Mouse (Mus musculus): Measurements from ENCODE around the gene Chst3. TPM values are rescaled to one million over a fixed set of nuclear protein-coding genes. Genes with fewer than 3 reads are reported as not detected.

Chst3 gene
- total RNA-seq, 2 experiments from 2014 or later = 1.6 to 1.8 TPM

- intact Hi-C loops (cut with DNase I) = no loop called here
- DNase-seq (ENCODE audit: extremely low spot score in 1 of 2, low spot score in 2 of 2) = no peak
Measured at GRCm38 (mm10) chr10:60134201-60134600, 84.9 kb downstream of the Chst3 start.

GRCm38 (mm10) chr10:60133501-60133900, 85.6 kb downstream of the Chst3 start:
- DNase-seq (ENCODE audit: extremely low spot score in 1 of 2, low spot score in 2 of 2) = no peak
- intact Hi-C loops (cut with DNase I) = no loop called here

Small RNAs within 50 kb of the gene (microRNA-seq; reads per million reads assigned to microRNA genes)
- not detected for gene Gm22117

Other genes starting within 250 kb of the Chst3 start
- gene Ascc1, start 216.5 kb downstream of the Chst3 start, total RNA-seq (2021) = 10 to 100 TPM; 18.4 to 22.2 TPM
- gene Anapc16, start 216.1 kb downstream of the Chst3 start, total RNA-seq (2021) = 10 to 100 TPM; 61.8 to 68.6 TPM
- 100 to 1,000 TPM; 484 to 496 TPM for gene Spock2, start 113.0 kb downstream of the Chst3 start, total RNA-seq (2021)
- 1,000 to 10,000 TPM; 1,196 to 1,248 TPM for gene Psap, start 58.4 kb upstream of the Chst3 start, total RNA-seq (2021)
- 10 to 100 TPM; 18.8 to 20.7 TPM for gene Vsir, start 127.6 kb upstream of the Chst3 start, total RNA-seq (2021)
- 1 to 10 TPM; 1.4 to 2.1 TPM for gene Gm17455, start 180.5 kb upstream of the Chst3 start, total RNA-seq (2021)

Measured in left cerebral cortex, postnatal 10 days (tissue).